Mouse (Mus musculus) CD4-positive helper T cell, adult 2 months (primary cell): ENCODE results near the gene Iqcg.

Experiments used
- DNase-seq: peaks from one replicate; pipeline ENCODE4 v3.0.0-alpha.2; 2012; ENCODE audit warnings: low read depth, missing footprints, low spot score

The Iqcg gene

DNA sequence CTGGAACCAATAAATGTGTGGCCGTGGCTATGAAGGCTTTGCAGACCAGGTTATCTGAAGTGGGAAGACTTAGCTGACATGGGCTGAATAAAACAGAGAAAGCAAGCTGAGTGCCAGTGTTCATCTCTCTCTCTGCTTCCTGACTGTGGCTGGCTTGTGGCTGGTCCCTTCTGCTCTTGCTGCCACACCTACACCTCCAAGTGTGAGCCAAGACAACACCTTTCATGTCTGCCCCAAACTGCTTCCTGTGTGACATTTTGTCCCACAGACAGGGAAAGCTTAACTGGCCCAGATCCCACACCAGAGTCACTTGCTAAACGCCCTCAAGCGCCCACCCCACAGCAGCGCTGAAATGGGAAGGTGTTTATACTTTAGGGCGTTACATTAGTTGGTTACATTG lies 2.9 kb downstream of the Iqcg start:
- peak; percentile 57 for DNase-seq

DNA sequence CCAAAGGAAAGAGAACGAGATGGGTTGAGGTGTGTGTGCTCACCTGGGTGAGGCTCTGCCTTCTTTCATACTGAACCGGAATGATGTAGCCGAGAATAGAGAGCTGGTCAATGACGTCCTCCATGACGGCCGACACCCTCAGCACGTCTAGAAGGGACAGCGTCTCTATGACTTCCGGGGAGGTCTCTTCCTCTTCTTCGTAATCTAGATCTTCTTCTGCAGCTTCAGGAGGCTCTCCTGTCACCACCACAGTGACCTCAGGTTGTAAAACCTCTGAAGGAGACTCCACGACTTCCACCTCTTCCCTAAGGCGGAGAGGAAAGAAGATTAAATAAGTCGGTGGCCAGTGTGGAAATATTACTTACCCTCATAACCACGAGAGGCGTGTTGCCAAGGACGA lies 6.2 kb downstream of the Iqcg start:
- DNase-seq = no peak

DNA sequence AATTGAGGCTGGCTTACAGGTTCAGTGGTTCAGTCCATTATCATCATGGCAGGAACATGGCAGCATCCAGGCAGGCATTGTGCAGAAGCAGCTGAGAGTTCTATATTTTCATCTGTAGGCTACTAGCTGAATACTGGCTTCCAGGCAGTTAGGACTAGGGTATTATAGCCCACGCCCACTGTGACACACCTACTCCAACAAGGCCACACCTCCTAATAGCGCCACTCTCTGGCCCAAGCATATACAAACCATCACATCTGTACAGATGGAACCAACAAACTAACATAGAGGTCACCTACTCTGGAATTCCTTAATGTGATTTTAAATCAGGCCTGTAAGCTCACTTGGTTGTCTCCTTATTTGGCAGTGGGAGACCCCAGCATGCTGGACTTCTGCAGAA lies 7.3 kb downstream of the Iqcg start:
- DNase-seq = no peak

DNA sequence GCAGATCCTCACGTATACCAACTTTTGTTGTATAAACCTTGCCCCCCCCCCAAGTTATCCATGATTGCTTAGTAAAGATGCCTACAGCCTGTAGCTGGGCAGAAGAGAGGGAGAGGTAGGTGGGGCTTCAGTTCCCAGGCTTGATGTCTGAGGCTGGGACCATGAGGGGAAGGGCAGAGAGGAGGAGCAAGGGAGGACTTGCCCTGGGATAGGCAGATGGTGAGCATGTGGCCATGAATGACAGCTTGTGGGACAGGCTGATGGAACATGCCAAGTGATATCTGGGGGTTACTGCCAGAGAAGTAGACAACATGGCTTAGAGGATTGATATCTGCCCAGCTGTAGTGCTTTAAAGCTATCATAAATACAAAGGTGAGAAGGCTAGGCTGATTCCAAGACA lies 8.0 kb downstream of the Iqcg start:
- DNase-seq = no peak

DNA sequence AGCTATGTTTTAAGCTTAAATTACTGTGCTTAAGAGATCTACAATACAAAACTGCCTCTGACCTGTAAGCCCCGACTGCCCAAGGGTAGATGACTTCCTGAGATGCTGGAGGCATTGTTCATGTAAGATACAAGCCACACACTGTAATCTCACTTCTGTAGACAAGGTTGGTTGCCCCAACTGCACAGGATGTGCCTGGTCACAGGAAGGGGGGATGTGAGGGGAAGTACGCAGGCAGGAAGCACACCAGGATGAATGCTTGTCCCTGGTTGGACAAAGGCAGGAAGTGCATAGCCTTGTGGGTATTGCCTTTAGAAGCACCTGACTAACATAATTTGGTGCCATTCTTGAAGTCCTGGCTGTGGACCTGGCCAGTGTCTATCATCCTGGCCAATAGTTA lies 12.8 kb downstream of the Iqcg start:
- DNase-seq = peak; percentile 41

DNA sequence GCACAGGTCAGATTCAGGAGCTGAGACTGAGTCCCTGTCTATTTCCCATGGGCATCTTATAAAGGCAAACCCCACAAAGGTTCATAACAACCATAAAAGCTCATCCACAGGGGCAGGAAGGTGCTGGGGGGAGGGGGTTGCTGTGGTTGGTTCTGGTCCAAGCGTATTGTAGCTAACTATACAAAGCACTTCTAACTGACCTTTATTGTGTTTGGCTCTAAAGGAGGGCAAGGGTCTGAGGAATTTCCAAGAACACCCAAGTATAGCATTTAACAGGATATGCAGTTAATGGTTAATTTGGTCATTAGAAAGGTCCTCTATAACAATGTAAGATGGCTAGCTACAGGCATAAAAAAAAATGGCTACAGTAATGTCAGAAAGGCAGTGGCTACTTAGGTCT lies 13.3 kb downstream of the Iqcg start:
- DNase-seq = no peak

DNA sequence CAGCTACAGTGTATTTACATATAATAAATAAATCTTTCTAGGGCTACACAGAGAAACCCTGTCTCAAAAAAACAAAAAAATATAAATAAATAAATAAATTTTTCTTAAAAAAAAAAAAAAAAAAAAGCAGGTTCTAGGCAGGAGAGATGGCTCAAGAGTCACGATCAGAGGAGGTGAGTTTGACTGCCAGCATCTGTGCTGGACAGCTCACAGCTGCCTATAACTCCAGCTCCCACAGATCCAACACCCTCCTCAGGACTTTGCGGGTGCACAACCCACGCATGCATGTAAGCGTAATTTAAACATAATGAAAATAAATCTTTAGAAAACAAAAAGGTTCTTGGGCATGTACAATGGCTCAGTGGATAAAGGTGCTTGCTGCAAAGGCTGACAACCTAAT lies 20.0 kb downstream of the Iqcg start:
- no peak for DNase-seq

DNA sequence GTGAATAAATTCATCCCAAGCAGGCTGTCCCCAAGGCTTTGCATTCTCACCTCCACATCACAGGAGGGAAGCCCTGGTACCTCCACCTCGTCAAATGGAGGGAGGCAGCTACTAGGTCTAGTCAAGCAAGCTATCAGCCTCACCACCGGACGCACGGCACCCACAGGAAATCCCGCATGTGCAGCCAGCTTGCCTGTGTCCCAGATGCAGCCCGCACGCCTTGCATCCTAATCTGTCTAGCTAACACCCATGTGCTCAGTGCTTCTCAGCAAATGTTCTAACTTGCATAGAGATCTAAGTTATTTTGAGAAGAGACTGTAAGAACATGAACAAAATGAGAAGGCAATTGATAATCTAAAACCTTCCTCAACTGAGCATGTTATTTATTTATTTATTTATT lies 29.7 kb downstream of the Iqcg start:
- DNase-seq = peak; percentile 8

DNA sequence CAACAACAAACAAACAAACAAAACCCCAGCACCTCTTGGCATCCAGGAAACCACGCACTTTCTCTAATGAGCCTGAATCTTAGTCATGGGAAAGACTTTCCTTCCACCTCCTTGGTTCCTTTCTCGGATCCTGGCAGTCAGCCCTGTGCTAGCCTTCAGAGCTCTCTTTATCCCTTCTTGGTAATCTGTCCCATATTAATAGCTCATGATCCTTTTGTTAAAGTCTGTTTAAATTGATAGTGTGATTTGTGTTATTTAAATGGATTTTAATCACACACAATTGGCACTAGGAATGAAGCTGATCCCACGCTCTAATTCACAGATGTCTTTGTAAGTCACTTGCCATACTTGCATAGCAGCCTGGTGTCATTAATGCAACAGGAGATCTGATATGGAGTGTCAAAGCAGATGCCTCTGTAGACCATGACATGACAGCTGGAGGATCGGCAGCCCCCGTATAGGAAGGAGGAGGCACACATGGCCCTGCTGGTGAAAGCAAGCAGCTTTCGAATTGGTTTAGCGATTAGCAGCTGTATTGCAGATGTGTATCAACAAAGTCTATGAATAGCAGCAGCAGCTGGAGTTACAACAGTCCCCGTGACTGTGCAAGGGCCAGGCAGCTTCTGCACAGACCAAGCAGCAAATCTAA lies 31.4 kb downstream of the Iqcg start:
- DNase-seq = no peak

DNA sequence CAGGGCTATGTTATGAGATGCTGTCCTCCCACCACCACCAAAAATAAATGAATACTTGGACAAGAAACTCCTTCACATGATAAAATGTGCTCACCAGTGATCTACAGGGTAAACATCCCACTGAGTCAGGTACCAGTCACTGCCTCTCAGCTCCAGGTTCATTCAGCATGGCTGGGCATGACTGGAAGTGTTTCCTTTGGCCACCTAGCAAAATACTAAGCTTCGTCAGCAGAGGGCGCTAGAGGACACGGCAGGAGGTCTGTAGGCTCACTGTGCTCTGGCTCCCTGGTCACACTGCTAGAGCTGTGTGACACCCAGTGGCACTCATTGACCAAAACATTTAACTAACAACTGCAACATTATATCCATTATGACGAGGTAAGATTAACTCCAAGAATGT lies 32.3 kb downstream of the Iqcg start:
- DNase-seq = peak; percentile 79

DNA sequence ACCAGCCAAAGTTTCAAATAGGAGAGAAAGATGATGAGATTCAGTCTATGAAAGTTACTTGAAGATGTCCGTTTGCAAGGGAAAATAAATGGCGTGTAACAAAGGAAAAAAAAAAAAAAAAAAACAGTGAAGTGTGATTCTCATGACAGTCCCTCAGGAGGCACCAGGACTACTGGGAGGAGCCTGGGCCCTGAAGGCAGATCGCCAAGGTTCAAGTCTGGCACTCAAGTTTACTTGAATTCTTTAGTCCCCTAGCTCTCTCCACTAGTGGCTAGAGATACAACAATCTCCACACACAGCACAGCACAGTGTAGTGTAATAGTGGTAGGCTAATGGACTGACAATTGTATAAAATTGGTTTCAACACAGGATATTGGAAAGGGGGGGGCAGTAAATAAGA lies 34.6 kb downstream of the Iqcg start:
- no peak for DNase-seq

DNA sequence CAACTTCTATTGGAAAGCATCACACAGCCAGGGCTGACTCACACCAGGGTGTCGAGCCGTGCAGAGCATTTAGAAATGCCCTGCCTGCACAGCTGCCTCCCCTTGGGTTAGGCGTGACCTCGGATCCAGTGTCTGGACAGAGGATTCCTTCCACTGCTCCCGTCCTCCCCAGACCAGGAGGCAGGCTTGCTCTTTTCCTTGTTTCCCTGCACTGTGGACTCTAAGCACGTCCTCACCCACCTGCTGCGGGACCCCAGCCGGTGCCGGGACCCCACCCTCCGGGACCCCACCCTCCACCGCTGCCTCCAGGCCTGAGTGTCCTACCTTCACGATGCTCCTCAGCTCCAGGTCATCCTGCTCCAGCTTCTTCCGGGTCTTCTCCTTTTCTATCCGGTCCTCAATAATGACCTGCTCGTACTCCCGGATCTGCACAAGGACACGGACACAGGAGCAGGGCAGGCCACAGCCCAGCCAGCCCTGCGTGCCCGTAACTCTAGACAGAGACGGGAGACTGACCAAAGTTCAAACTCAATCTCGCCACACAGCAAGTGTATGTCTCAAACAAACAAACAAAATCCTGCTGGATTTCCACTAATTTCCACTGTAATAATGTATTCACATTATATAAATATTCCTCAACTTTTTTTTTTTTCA lies 36.8 kb downstream of the Iqcg start:
- no peak for DNase-seq

DNA sequence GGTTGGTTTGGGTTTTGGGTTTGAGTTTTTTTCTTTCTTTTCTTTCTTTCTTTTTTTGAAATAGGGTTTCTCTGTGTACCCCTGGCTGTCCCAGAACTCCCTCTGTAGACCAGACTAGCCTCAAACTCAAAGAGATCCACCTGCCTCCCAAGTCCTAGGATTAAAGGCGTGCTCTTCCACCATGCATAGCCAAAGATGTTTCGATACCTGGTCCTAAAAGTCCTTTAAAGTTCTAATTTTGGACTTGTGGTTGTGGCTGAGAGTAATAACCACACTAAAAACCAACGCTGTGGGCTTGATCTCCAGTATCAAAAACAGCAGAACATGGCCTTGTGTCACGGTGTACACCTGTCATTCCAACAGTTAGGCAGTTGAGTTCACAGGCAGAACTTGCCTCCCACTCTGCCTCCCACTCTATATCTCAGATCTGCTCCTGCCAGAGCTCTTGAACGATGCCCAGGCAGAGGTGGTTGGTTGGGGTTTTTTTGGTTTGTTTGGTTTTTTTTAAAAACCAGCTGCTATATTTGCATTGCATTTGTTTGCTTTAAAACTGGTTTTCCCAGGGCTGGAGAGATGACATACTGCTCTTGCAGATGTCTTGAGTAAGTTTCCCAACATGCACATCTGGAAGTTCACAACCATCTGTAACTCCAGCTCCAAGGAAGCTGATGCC lies 38.2 kb downstream of the Iqcg start:
- no peak for DNase-seq

DNA sequence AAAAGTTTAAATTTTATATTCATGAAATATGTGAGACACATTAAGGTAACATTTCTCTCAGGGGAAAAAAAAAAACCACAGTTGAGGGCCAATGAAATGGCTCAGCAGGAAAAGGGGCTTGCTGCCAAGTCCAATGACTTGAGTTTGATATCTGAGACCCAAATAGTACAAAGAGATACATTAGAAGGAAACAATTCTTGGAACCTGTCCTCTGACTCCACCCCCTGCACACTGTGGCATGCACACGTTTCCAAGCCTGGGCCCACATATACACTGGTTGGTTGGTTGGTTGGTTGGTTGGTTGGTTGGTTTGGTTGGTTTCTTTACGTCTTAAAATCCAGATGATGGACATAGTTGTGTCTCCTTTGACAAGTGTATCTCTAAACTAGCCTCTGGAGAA lies 40.0 kb downstream of the Iqcg start:
- DNase-seq = no peak

DNA sequence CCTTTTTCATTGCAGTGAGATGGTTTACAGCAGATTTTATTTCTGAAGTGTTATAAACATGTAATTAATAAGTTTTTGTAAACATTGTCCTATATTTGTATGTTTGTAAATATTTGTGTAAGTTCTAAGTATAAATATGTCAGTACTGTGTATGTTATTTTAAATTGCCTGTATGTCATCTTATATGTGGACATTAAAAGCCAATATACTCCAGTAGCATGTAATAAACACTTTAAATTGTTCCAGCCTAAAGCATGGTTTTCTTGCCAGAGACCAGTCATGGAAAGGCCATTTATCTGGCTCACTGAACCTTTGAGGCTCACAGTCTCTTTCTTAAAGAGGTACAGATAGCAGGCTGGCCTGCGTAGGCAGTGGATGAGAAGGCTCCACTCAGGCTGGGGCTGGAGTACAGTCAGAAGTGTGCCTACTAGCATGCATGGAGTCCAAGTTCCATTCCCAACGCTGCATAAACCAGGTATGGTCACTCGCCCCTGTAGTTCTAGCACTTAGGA lies 40.6 kb downstream of the Iqcg start:
- DNase-seq = no peak

DNA sequence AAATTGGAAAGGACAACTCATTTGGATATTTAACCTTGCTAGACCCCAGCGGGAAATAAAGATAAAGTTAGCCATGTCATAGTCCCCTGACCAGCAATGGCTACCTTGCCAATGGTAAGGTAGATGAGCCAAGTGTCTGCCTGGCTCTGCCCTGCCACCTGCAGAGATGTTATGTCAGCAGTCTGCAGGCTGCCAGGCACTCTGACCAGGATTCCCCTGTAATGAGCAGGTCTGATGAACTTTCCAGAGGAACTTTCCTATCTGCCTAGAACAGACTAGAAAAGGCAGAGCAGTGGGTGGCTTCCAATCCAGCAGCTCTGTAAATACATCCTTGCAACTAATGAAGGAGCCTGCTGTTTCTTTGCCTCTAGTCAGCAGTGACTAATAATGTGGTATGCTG lies 41.1 kb downstream of the Iqcg start:
- no peak for DNase-seq

DNA sequence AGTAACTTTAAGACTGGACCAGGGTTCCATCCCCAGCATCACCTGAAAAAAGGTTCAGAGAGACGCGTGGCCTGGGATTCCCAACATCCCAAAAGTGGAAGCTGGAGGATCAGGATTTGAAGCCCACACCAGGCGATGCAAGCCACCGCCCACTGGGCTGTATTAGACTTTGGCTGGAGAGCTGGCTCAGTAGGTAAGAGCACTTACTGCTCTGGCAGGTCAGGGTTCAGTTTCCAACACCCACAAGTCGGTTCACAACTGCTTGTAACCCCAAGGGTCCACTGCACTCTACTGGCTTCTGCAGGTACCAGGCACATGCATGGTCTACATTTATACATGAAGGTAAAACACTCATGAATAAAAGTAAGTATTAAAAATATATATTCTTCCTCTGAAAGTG lies 42.2 kb downstream of the Iqcg start:
- DNase-seq = no peak

DNA sequence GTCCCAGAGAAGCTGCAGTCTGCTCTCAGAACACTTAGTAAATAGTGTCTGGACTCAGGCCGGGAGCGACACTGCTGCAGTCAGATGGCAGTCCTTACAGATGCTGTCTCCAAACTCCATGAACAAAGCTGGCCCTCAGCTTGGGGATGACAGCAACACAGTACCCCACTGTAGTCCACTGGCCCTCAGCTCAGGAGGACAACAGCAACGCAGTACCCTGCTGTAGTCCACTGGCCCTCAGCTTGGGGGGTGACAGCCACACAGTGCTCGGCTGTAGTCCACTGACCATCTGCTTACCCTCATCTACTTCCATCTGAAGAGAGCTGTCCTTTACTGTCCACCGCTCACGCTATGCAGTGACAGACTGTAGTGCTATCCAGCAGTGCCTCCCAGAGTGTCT lies 45.9 kb downstream of the Iqcg start:
- no peak for DNase-seq

DNA sequence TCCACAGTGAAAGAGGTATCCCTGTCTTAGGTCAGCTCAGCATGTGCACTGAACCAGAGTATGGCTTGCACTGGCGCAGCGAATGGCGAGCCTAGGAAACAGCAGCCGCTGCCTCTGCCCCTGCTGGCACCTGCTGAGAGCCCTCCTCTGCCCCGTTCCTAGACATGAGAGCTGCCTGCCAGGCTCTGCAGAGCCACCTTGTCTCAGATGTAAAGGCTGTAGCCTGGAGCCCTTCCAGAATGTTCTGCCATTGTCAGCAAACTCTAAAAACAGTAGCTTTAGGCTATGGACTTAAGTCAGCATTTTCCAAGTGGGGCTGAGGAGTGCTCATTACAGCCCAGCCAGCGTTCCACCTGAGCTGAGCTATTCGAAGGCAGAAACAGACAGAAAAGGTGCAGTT lies 48.6 kb downstream of the Iqcg start:
- DNase-seq = no peak

DNA sequence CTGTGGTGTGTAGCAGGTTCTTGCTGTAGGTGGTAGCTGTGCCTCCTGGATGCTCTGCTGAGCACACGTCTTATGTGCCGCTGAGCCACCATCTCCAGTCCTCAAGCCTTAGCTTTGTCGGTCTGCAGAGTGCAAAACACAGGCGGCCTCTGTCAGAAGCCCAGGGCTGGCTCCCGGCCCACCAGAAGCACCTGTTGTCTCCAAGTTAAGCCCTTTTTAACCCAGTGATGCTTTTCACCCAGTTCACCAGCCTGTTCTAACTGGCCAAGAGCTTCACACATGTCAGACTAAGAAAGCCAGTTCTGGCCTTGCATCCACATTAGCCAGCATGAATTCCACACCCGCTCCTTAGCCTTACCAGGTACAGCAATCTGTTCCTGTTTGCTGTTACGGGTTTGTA lies 49.1 kb downstream of the Iqcg start:
- DNase-seq = no peak

DNA sequence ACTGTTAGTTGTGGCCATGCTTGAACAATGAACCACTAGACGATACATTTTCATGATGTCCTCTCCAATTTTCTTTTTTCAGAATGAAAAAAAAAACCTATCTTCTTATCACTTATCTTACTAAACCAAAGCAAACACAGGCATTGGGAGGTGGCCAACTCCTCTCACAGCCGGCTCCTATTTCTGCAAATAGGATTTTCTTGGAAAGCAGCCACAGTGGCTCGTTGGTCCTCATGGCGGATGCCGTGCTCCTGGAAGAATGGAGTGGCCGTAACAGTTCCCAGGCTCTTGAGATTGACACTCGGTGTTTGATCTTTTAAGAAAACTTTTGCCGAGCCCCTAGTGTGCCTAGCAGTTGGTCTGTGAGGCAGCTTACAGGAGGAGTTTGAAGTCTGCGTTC lies 50.8 kb downstream of the Iqcg start:
- no peak for DNase-seq

DNA sequence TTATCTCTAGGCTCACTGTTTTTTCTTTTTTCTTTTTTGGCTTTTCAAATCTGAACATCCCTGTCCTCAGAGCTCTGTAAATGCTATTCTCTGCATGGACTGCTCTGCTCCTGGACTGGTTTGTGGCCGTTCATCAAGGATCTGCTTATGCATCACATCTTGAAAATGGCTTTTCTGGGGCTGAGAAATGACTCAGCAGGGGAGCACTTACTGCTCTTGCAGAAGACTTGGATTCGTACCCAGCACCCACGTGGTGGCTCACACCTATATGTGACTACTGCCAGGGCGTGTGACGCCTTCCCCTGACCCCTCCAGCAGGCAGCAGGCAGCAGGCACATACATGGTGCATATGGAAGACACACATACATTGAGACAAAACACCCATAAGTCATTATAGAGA lies 63.9 kb downstream of the Iqcg start:
- no peak for DNase-seq

DNA sequence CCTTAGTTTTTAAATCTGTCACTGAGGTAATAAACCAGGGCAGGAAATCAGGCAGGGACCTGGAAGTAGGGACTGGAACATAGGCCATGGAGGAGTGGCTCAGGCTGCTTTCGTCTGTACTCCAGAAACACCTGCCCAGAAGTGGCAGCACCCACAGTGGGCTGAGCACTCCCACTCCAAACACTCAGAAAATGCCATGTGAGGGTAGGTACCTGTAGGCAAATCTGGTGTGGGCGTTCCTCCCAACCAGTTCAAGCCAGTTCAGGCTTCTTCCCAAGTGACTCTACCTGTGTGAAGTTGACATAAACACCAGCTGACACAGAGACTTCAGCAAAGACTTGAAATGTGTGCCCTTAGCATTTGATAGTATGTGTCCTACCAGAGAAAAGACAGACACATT lies 71.4 kb downstream of the Iqcg start:
- DNase-seq = no peak
